Mouse (Mus musculus) gastrocnemius, postnatal 10 days (tissue): Measurements from ENCODE around the gene Dqx1. TPM values are rescaled to one million over a fixed set of nuclear protein-coding genes. Genes with fewer than 3 reads are reported as not detected.
A peak's percentile ranks its signal among the peaks of the same experiment; 100 is the strongest.

Experiments
- DNase-seq: peaks from one replicate; pipeline ENCODE4 v3.0.0; 2021; ENCODE audit warnings: mixed read lengths
- long read RNA-seq, 2 experiments: library from polyadenylated mRNA; stranded (forward); transcript quantifications; one replicate each; pipeline ENCODE4 v2.0.0; 2021
- total RNA-seq, 2 experiments: library from RNA; stranded (reverse); gene quantifications; 2 replicates each; pipeline ENCODE4 v1.2.3; 2021

Dqx1 gene
- total RNA-seq = under 1 TPM; 0.42 to 0.65 TPM
- long read RNA-seq, experiment 1, partial matches to known transcripts = 0 of 3 reads
- long read RNA-seq, experiment 1, other reads (novel, unspliced or antisense) = 3 of 3 reads
- long read RNA-seq, experiment 2 = 0 reads

GRCm38 (mm10) chr6:83057790-83058189 is at the start of gene Dqx1:
Gene Dqx1, plus strand, starts transcription at chr6:83057844.
- DNase-seq = no peak

GRCm38 (mm10) chr6:83008659-83009058 is 49.0 kb upstream of the Dqx1 start:
- DNase-seq = no peak

- no peak for DNase-seq
Observed at GRCm38 (mm10) chr6:83010010-83010409, 47.6 kb upstream of the Dqx1 start.

GRCm38 (mm10) chr6:83011255-83011654 is 46.4 kb upstream of the Dqx1 start:
- no peak for DNase-seq

GRCm38 (mm10) chr6:83011756-83012155 is 45.9 kb upstream of the Dqx1 start:
- DNase-seq = no peak

- no peak for DNase-seq
Observed at GRCm38 (mm10) chr6:83013444-83013843, 44.2 kb upstream of the Dqx1 start.

GRCm38 (mm10) chr6:83014482-83015466 is 42.9 kb upstream of the Dqx1 start:
- no peak for DNase-seq

- DNase-seq = no peak
Observed at GRCm38 (mm10) chr6:83015749-83016148, 41.9 kb upstream of the Dqx1 start.

- DNase-seq = peak; percentile 40
Observed at GRCm38 (mm10) chr6:83017190-83017589, 40.5 kb upstream of the Dqx1 start.

GRCm38 (mm10) chr6:83019044-83019443 is 38.6 kb upstream of the Dqx1 start:
- DNase-seq = no peak

GRCm38 (mm10) chr6:83020121-83020520 is 37.5 kb upstream of the Dqx1 start:
- no peak for DNase-seq

- no peak for DNase-seq
Observed at GRCm38 (mm10) chr6:83020836-83021593, 36.6 kb upstream of the Dqx1 start.

GRCm38 (mm10) chr6:83023008-83023407 is 34.6 kb upstream of the Dqx1 start:
- no peak for DNase-seq

- no peak for DNase-seq
Observed at GRCm38 (mm10) chr6:83023786-83024185, 33.9 kb upstream of the Dqx1 start.

- no peak for DNase-seq
Observed at GRCm38 (mm10) chr6:83024421-83024820, 33.2 kb upstream of the Dqx1 start.

GRCm38 (mm10) chr6:83025221-83025620 is 32.4 kb upstream of the Dqx1 start:
- DNase-seq = no peak

- DNase-seq = no peak
Observed at GRCm38 (mm10) chr6:83027293-83027692, 30.4 kb upstream of the Dqx1 start.

GRCm38 (mm10) chr6:83027706-83028105 is 29.9 kb upstream of the Dqx1 start:
- DNase-seq = no peak

- no peak for DNase-seq
Observed at GRCm38 (mm10) chr6:83029777-83030176, 27.9 kb upstream of the Dqx1 start.

- DNase-seq = no peak
Observed at GRCm38 (mm10) chr6:83031111-83031510, 26.5 kb upstream of the Dqx1 start.

- DNase-seq = no peak
Observed at GRCm38 (mm10) chr6:83031921-83032590, 25.6 kb upstream of the Dqx1 start.

- DNase-seq = peak; percentile 35
Observed at GRCm38 (mm10) chr6:83032769-83033191, 24.9 kb upstream of the Dqx1 start.
